Mouse (Mus musculus) cerebellum, adult (tissue): ENCODE measurements around the gene H13.

Experiments
- ATAC-seq: cut with Nextera tagmentation; 2 replicates; pipeline ENCODE4 v1.9.2; 2017; ENCODE audit warnings: mild to moderate bottlenecking, moderate library complexity, mixed read lengths; ENCODE audit not compliant: insufficient number of reproducible peaks, low FRiP score, low TSS enrichment

The H13 gene

GRCm38 (mm10) chr2:152696476-152697164 is 27.4 kb downstream of the H13 start:
- ATAC-seq: peak; percentile 60; the same call in 1 of the 2 replicates

- no peak for ATAC-seq
Observed at GRCm38 (mm10) chr2:152700138-152700537, 30.9 kb downstream of the H13 start.

- ATAC-seq: no peak
Observed at GRCm38 (mm10) chr2:152700725-152701124, 31.5 kb downstream of the H13 start.

- ATAC-seq: 0 out of 2 replicates have a peak, but pooled peaks have one; percentile 2
Observed at GRCm38 (mm10) chr2:152703596-152704255, 34.5 kb downstream of the H13 start.

- peak; percentile 47; the same call in 1 of the 2 replicates for ATAC-seq
Observed at GRCm38 (mm10) chr2:152704256-152704605, 35.0 kb downstream of the H13 start.

GRCm38 (mm10) chr2:152704811-152705370 is 35.6 kb downstream of the H13 start:
- no peak for ATAC-seq

- no peak for ATAC-seq
Observed at GRCm38 (mm10) chr2:152705993-152706571, 36.8 kb downstream of the H13 start.

GRCm38 (mm10) chr2:152707186-152707585 is 37.9 kb downstream of the H13 start:
- ATAC-seq: no peak

- peak; percentile 54; the same call in 1 of the 2 replicates for ATAC-seq
Observed at GRCm38 (mm10) chr2:152707627-152708026, 38.4 kb downstream of the H13 start.

- no peak for ATAC-seq
Observed at GRCm38 (mm10) chr2:152709066-152709465, 39.8 kb downstream of the H13 start.

GRCm38 (mm10) chr2:152716241-152716772 is 47.0 kb downstream of the H13 start:
- no peak for ATAC-seq

- no peak for ATAC-seq
Observed at GRCm38 (mm10) chr2:152717652-152718051, 48.4 kb downstream of the H13 start.

- ATAC-seq: no peak
Observed at GRCm38 (mm10) chr2:152718076-152718475, 48.8 kb downstream of the H13 start.

- ATAC-seq: no peak; the same call in 1 of the 2 replicates
Observed at GRCm38 (mm10) chr2:152723651-152724331, 54.5 kb downstream of the H13 start.

GRCm38 (mm10) chr2:152724332-152724723 is 55.1 kb downstream of the H13 start:
- ATAC-seq: no peak

- no peak for ATAC-seq
Observed at GRCm38 (mm10) chr2:152725178-152725750, 56.0 kb downstream of the H13 start.

GRCm38 (mm10) chr2:152726213-152726612 is 57.0 kb downstream of the H13 start:
- ATAC-seq: no peak

- ATAC-seq: no peak
Observed at GRCm38 (mm10) chr2:152726751-152727335, 57.6 kb downstream of the H13 start.

- ATAC-seq: no peak
Observed at GRCm38 (mm10) chr2:152727795-152728510, 58.7 kb downstream of the H13 start.
